Mouse (Mus musculus) brain, embryonic 14.5 days (tissue): ENCODE measurements at regions not wholly inside any gene's neighbourhood (a gene's known extent, or its start where the extent isn't known, plus 50 kb on each side); places are given as distances from the start of the nearest gene placed in this dataset.

Source experiments
- CTCF ChIP-seq: fragments of 200-500 bp; IDR thresholded peaks from 2 replicates; pipeline ENCODE4 v1.5.1; 2012; ENCODE audit warnings: inconsistent platforms, mild to moderate bottlenecking, moderate library complexity, borderline replicate concordance; ENCODE audit not compliant: insufficient read depth, insufficient read length; ENCODE audit errors: extremely low read depth
- POLR2A ChIP-seq: fragments of 200-500 bp; IDR thresholded peaks from 2 replicates; pipeline ENCODE4 v1.6.1; 2012; ENCODE audit warnings: mild to moderate bottlenecking, inconsistent platforms, borderline replicate concordance; ENCODE audit not compliant: poor library complexity, insufficient read depth, insufficient read length, severe bottlenecking; ENCODE audit errors: extremely low read depth

- TF ChIP-seq CTCF (no peak), POLR2A (no peak)
Observed at GRCm38 (mm10) chr9:120776456-120777001, 152.5 kb upstream of the Ctnnb1 start.
